Mouse (Mus musculus) E14TG2a.4 (cell line): ENCODE measurements around the gene Ubl4a.

Experiments
- CTCF ChIP-seq: conservative IDR thresholded peaks from 2 replicates; pipeline ENCODE4 v1.5.1; 2014; ENCODE audit warnings: low read length
- NANOG ChIP-seq: IDR thresholded peaks from 2 replicates; pipeline ENCODE4 v1.6.1; 2014; ENCODE audit warnings: borderline replicate concordance, low read length, mixed read lengths
- POU5F1 ChIP-seq: IDR thresholded peaks from 2 replicates; pipeline ENCODE4 v1.6.1; 2014; ENCODE audit warnings: low read length, borderline replicate concordance

GRCm38 (mm10) chrX:74352645-74353466 lies 20.2 kb downstream of the Ubl4a start:
- TF ChIP-seq CTCF = no peak
- no peak for TF ChIP-seq POU5F1
- no peak for TF ChIP-seq NANOG
